In genomic region chr11:98463911-98464310, GRCm38 (mm10) we compare ENCODE assay signal across 19 mouse cellular contexts. TPM values are rescaled to one million over a fixed set of nuclear protein-coding genes. Genes with fewer than 3 reads are reported as not detected.
DNase-seq lines count a peak whose midpoint lies in the region; ATAC-seq and TF ChIP-seq lines count a peak whose summit lies in the region.
"Had no signal": no experiment of that assay in that cellular context is flagged by ENCODE, and none has a peak within 500 bp of the region (broad histone marks: within the 10 kb centered on the region; RNA-seq: fewer than 3 reads in every experiment).

No protein-coding gene starts in this region.

- H3K9ac ChIP-seq in lung, postnatal 0 days (replicated peaks; ENCODE audit: low read depth): no peak overlapping the region
- no peak overlapping the region for H3K9ac ChIP-seq in hindbrain, embryonic 13.5 days
- H3K9ac ChIP-seq: embryonic facial prominence, embryonic 15.5 days; kidney, embryonic 15.5 days; liver, embryonic 14.5 days; midbrain, embryonic 12.5 days had no signal

- no peaks in the 10 kb centered on the region for H3K36me3 ChIP-seq in lung, postnatal 0 days (ENCODE audit: insufficient read depth, low read length)
- H3K36me3 ChIP-seq in hindbrain, embryonic 13.5 days: no peaks in the 10 kb centered on the region
- H3K36me3 ChIP-seq: embryonic facial prominence, embryonic 15.5 days; heart, embryonic 10.5 days; hindbrain, embryonic 10.5 days; kidney, embryonic 15.5 days; midbrain, embryonic 12.5 days had no signal

- no peaks in the 10 kb centered on the region for H3K9me3 ChIP-seq in lung, postnatal 0 days (ENCODE audit: low read length)
- H3K9me3 ChIP-seq in hindbrain, embryonic 13.5 days: no peaks in the 10 kb centered on the region
- H3K9me3 ChIP-seq: embryonic facial prominence, embryonic 15.5 days; heart, embryonic 10.5 days; hindbrain, embryonic 10.5 days; kidney, embryonic 15.5 days; midbrain, embryonic 12.5 days had no signal

- no peak for TF ChIP-seq EP300 in lung, postnatal 0 days (IDR thresholded peaks at IDR 0.05)

- no peaks in the 10 kb centered on the region for H3K4me1 ChIP-seq in lung, postnatal 0 days (ENCODE audit: insufficient read depth, low read depth, low read length)
- H3K4me1 ChIP-seq in hindbrain, embryonic 13.5 days (replicated peaks): no peaks in the 10 kb centered on the region
- H3K4me1 ChIP-seq: midbrain, embryonic 12.5 days had no signal

- H3K27me3 ChIP-seq in lung, postnatal 0 days (replicated peaks; ENCODE audit: insufficient read depth, low read length): no peaks in the 10 kb centered on the region
- H3K27me3 ChIP-seq in hindbrain, embryonic 13.5 days: peaks cover 38% of the 10 kb centered on the region

- 81% methylated on average over 9 of the region's 9 CpGs for WGBS in lung, postnatal 0 days
- WGBS in hindbrain, embryonic 13.5 days: 86% methylated on average over 9 of the region's 9 CpGs

- no peak for ATAC-seq in lung, postnatal 0 days
- ATAC-seq in hindbrain, embryonic 13.5 days (ENCODE audit: low FRiP score): no peak
- ATAC-seq: forebrain, embryonic 16.5 days had no signal

- no peak overlapping the region for H3K4me3 ChIP-seq in lung, postnatal 0 days (ENCODE audit: low read depth, low read length)
- no peak overlapping the region for H3K4me3 ChIP-seq in hindbrain, embryonic 13.5 days
- H3K4me3 ChIP-seq: embryonic facial prominence, embryonic 15.5 days; heart, embryonic 10.5 days; hindbrain, embryonic 10.5 days; kidney, embryonic 15.5 days; midbrain, embryonic 12.5 days had no signal

- no peak overlapping the region for H3K4me2 ChIP-seq in lung, postnatal 0 days (replicated peaks; ENCODE audit: low read depth, low read length)
- H3K4me2 ChIP-seq in hindbrain, embryonic 13.5 days: no peak overlapping the region
- H3K4me2 ChIP-seq: embryonic facial prominence, embryonic 15.5 days; kidney, embryonic 15.5 days; midbrain, embryonic 12.5 days had no signal

- DNase-seq in CD4-positive, CD25-positive, alpha-beta regulatory T cell, adult 2 months (ENCODE audit: low read depth, low spot score): peak; percentile 61
- peak; percentile 65 for DNase-seq in T-cell, adult 2 months (ENCODE audit: low spot score)
- DNase-seq in natural killer cell, adult 2 months (ENCODE audit: low spot score in 2 of 2): peak; percentile 59 to 68
- peak; percentile 73 for DNase-seq in thymus, postnatal 25 days
- no peak for DNase-seq in adrenal gland, postnatal 10 days
- no peak for DNase-seq in lung, postnatal 0 days (ENCODE audit: low spot score)
- DNase-seq: adrenal gland, postnatal 36 days; cerebellum, adult 18-20 months; cerebellum, postnatal 25 days; gastrocnemius, postnatal 36 days; right cerebral cortex, postnatal 14 days had no signal

- no peak for TF ChIP-seq CTCF in lung, postnatal 0 days (IDR thresholded peaks at IDR 0.05)

- no peak overlapping the region for H3K27ac ChIP-seq in lung, postnatal 0 days (ENCODE audit: low read length)
- no peak overlapping the region for H3K27ac ChIP-seq in hindbrain, embryonic 13.5 days
- H3K27ac ChIP-seq: embryonic facial prominence, embryonic 15.5 days; heart, embryonic 10.5 days; hindbrain, embryonic 10.5 days; kidney, embryonic 15.5 days; liver, embryonic 14.5 days; midbrain, embryonic 12.5 days had no signal

RNA-seq across cellular contexts. Expression of gene Grb7, which starts 17.7 kb away (rescaled TPM):
- 10 to 100 TPM in 1 of 2 experiments, 1 to 10 TPM in 1; 6.9 to 11.1 TPM for total RNA-seq in adrenal gland, postnatal 10 days (2021)
- 30.7 and 33.1 TPM in 2 replicates for polyA plus RNA-seq in lung, postnatal 0 days (2015; fragmentation: Nextera tagmentation; extraction: Ambion mirVana)
- 0.22 and 0.36 TPM in 2 replicates for polyA plus RNA-seq in hindbrain, embryonic 13.5 days (2015; fragmentation: Nextera tagmentation; extraction: Ambion mirVana)
- total RNA-seq: adrenal gland, postnatal 36 days; gastrocnemius, postnatal 36 days had no signal

RNA-seq across cellular contexts. Expression of gene Mien1, which starts 25.1 kb away (rescaled TPM):
- total RNA-seq in adrenal gland, postnatal 10 days (2021): 10 to 100 TPM; 58.0 to 62.5 TPM
- polyA plus RNA-seq in lung, postnatal 0 days (2015; fragmentation: Nextera tagmentation; extraction: Ambion mirVana): 86.1 and 96.0 TPM in 2 replicates
- polyA plus RNA-seq in hindbrain, embryonic 13.5 days (2015; fragmentation: Nextera tagmentation; extraction: Ambion mirVana): 248 and 269 TPM in 2 replicates

RNA-seq across cellular contexts. Expression of gene Erbb2, which starts 51.6 kb away (rescaled TPM):
- 1 to 10 TPM; 6.0 to 7.6 TPM for total RNA-seq in adrenal gland, postnatal 10 days (2021)
- 21.2 and 23.6 TPM in 2 replicates for polyA plus RNA-seq in lung, postnatal 0 days (2015; fragmentation: Nextera tagmentation; extraction: Ambion mirVana)
- 8.4 and 9.9 TPM in 2 replicates for polyA plus RNA-seq in hindbrain, embryonic 13.5 days (2015; fragmentation: Nextera tagmentation; extraction: Ambion mirVana)

Comparison
In these comparisons a context has a peak if more than half of its experiments do, and no peak if none do; other contexts are left out.
1. DNase-seq: peak in CD4-positive, CD25-positive, alpha-beta regulatory T cell, adult 2 months (single experiment), T-cell, adult 2 months (single experiment), natural killer cell, adult 2 months (2 of 2) and thymus, postnatal 25 days (single experiment); none in adrenal gland, postnatal 10 days (single experiment) and lung, postnatal 0 days (single experiment).
2. RNA of gene Grb7, which starts 17.7 kb away (polyA plus RNA-seq): 30.7 to 33.1 TPM in lung, postnatal 0 days; 0.22 to 0.36 TPM in hindbrain, embryonic 13.5 days; every median in the first group is over 10 times any median in the second.